Mouse (Mus musculus): ENCODE measurements at regions not wholly inside any gene's neighbourhood (a gene's known extent, or its start where the extent isn't known, plus 50 kb on each side); places are given as distances from the start of the nearest gene placed in this dataset.

DNA sequence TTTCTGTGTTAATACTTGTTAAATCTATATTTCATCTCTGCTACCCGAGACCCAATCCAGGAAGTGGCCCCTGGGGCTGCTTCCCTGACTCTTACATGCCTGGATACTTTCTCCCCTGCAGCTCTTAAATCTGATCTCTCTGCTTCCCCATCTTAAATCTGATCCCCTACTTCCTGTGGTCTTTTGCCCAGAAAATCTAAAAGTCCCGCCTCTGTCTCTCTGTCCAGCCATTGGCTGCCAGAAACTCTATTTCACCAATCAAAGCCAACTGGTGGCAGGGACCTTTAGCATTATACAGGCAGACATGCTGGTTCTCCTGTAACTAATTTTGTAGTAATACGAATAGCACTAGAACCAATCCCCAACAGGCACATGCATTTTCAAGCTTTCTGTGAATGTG, 59.0 kb upstream of the Ccdc91 start:
- intact Hi-C loops (cut with DNase I; ENCODE audit: low total_unique reads): no loop called here

DNA sequence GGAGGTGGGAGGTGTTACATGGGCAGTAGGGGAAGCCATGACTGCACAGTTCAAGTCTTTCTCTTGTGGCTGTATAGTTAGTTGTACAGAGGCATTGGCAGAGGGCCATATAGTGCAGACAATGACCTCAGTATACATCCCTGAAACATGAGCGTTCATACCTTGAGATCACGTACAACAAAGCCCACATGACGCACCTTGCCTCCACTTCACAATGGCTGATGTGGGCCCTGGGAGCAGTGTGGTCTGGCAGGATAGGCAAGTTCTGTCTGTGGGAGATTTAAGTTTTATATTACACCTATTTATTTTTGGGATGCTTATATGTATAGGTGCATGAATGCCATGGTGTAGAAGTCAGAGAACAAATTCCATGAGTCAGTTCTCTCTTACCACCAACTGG, 61.9 kb upstream of the Ccdc91 start:
- DNase-seq: no peak
- intact Hi-C loops (cut with DNase I; ENCODE audit: low total_unique reads): no loop called here

More for the DNA sequence above, 59.0 kb upstream of the Ccdc91 start:
- no peak for DNase-seq

DNA sequence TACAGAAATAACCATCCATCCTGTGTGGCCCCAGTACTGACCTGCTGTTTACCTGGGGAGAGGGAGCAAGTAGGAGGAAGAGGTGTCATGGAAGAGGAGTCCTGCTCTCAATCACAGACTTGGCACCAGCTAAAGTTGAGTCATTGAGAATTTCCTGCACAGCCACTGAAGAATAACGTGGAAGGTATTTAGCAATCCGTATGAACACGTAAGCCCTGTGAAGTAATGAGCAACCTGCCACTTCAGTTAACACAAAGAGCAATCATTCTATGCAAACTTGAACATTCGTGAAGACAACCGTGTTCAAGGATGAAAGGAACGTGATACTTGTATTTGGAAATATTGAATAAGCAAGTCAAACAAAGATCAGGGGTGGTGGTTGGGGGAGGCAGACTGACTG, 77.6 kb upstream of the Ccdc91 start:
- intact Hi-C loops (cut with DNase I; ENCODE audit: low total_unique reads): no loop called here
- no peak for DNase-seq

DNA sequence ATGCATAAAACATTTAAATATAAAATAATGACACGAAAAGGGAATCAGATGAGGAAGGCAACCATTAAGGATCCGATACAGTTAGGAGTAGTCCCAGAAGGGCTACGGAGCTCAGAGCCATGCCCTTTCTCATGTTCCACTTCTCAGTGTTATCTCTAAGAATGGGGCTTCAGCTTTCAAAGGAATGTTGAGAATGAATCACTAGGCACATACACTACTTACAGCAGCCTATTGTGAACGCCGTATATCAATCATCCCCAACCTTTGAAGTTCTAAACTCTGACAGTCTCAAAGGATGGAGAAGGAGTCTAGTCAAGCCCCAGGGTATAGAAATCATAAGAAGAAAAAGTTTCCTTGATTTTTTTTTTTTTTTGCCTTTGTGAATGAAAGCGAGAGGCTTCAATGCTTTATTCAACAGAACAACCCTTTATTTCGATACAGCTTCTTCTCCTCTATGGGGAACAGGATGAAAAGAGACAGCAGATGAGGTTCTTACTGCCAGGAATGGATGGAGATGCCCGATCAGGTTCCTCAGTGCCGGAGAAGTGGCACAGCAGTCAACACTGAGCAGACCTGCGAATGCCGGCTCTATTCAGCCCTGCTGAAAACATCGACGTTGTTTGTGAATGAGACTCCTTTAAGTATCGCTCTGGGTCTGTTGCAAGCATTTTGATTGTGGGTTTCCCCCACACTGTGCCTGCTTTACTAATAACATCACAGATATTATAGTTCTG, 84.0 kb upstream of the Ccdc91 start:
- intact Hi-C loops (cut with DNase I; ENCODE audit: low total_unique reads): no loop called here
- DNase-seq: no peak

DNA sequence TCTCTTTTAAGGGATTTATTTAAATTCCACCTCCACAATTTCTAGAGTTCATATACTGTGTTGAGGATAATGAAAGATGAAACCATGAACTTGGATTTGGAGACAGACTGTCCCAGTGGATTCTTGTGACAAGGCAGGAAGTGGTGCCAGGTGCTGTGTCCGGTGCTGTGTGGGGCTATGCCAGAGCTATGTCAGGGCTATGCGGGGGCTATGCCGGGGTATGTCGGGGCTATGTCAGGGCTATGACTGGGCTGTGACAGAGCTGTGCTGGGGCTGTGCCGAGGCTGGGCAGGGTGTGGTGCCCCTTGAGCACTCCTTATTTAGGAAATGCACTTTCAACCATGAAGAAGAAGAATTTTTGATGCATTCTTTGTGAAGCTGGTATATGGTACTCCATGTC, 85.1 kb upstream of the Ccdc91 start:
- intact Hi-C loops (cut with DNase I; ENCODE audit: low total_unique reads): no loop called here
- no peak for DNase-seq

DNA sequence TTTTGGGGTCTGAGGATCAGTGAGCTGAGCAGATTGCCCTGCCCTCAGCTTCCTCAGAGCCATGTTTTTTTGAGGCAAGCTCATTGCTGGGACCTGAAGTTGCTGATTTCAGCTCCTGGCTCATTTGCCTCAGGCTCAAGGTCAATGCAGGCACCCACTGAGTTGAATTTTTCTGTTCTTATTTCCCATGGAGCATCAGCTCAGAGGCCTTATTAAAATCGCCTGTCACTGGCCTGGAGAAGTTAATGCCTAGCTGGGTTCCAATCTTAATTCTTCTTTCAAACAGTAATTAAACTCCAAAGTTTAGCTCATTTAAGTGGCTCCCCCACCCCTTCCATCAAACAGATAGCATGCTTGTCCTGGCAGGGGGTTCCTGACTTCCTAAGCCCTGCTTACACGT, 86.9 kb upstream of the Ccdc91 start:
- DNase-seq: no peak
- intact Hi-C loops (cut with DNase I; ENCODE audit: low total_unique reads): no loop called here

DNA sequence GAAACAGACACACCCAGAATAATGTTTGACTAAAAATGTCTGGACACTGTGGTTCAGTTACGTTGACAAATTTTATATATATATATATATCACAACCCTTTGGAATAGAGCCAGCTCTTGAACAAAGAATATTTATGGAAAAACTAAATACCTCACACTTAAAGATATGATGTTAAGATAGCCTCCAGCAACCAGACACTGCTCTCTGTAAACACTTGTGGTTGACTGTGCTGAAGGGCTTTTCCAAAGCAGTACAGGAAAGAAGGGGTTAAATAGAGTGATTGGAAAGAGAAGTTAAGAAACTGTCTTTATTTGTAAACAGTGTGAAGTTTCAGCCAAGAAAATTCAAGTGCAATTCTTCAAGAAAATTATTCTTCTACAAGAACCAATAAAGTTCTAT, 90.0 kb upstream of the Ccdc91 start:
- no peak for DNase-seq
- intact Hi-C loops (cut with DNase I; ENCODE audit: low total_unique reads): no loop called here

DNA sequence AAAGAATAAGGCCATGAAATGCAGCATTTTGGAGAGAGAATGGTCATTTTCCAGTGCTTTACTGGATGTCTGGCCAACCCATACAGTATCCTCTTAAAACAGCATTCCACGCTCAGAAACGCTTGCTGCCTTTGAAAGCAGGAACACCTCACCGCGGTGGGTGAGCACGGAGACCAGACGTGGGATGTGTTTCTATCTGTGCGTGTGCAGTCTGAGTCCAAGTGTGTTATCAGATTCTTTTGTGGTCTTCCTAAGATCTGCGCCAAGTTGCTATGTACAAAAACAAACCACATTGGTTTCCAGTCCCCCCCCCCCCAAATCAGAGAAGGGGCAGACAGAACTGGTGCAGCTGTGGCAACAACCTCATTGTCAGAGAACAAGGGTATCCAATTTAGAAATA, 95.1 kb upstream of the Ccdc91 start:
- intact Hi-C loops (cut with DNase I; ENCODE audit: low total_unique reads): no loop called here
- DNase-seq: no peak

DNA sequence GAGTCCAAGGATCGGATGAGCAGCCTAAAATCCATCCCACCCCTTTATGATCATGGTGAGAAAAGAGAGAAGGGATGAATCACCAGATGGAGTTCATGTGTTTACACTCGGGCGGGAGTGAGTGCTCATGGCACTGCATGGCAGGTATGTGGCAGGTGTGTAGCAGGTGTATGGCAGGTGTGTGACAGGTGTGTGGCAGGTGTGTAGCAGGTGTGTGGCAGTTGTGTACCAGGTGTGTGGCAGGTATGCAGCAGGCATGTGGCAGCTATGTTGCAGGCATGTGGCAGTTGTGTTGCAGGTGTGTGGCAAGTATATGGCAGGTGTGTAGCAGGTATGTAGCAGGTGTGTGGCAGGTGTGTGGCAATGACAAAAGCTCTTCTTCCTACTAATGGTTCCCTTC, 97.9 kb upstream of the Ccdc91 start:
- no peak for DNase-seq
- intact Hi-C loops (cut with DNase I; ENCODE audit: low total_unique reads): no loop called here

DNA sequence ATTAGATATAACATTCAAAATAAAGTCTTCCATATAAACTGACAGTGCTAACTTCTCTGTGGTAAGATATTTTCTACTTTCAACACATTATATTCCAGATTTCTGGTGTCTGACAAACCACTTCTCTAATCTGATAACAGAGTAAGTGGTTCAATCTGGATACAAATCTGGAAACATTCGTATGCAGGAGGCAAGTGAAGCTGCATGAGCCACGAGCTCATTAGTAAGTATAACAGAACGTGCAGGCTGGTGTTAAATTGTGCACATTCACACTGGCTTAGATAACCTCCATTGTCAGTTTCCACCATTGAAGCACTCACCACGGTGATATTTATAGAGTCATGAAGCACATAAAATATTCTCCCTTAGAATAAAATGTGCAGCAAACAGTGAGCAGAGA, 103.9 kb upstream of the Ccdc91 start:
- intact Hi-C loops (cut with DNase I; ENCODE audit: low total_unique reads): no loop called here
- no peak for DNase-seq

DNA sequence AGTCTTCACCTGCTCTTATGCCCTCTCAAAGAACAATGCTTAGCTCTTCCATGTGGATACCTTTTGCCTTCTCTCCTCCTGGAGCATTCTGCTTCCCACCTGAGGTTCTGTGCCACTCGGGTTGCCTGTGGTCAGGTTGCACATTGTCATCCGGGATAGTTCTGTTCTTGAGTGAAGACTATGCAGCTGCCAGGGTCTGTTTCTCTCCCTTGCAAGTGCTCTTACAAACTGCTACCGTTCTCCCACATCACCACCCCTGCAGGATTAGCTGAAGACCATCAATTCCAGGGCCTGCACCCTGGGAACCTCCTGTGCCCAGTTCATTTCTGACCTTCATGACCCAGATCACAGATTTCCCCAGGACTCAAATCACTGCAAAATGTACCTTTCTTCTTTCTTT, 104.3 kb upstream of the Ccdc91 start:
- no peak for DNase-seq
- intact Hi-C loops (cut with DNase I; ENCODE audit: low total_unique reads): no loop called here

DNA sequence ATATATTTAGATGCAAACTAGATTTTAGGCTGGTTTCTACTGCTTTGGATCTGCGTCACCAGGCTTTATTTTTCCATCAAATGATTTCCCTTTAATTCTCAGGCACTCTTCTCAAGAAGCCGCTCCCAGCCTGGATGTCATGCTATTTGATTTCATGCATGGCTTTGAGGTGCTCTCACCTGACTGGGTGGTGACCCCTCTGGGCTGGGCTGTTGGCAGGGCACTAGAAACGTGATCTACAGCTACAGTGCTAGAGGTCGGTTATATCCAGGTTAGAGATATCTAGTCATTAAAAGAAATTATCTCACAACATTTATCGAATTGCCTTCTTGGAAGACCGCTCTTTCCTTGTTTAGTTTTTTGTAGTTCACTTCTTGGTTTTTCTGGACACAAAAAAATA, 98.9 kb upstream of the Pthlh start:
- intact Hi-C loops (cut with DNase I; ENCODE audit: low total_unique reads): no loop called here
- DNase-seq: no peak

DNA sequence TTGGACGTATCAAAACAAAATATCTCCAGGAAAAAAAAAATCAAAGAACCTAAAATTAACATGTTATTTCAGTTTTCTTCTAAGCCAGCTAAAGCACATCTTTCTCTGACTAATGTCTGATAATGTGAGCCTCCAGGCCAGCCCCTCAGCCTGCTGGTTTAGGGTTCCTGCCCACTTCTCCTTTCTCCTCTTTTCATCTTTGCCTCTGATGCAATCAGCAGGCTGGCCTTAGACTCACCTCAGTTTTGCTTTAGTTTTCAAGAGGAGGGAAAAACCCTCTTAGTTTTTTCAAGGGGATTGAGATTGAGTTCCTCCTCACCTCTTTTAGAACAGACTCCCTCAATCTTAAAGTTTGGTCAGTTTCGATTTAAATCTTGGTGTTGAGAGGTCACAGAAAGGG, 93.0 kb upstream of the Pthlh start:
- intact Hi-C loops (cut with DNase I; ENCODE audit: low total_unique reads): no loop called here
- no peak for DNase-seq

DNA sequence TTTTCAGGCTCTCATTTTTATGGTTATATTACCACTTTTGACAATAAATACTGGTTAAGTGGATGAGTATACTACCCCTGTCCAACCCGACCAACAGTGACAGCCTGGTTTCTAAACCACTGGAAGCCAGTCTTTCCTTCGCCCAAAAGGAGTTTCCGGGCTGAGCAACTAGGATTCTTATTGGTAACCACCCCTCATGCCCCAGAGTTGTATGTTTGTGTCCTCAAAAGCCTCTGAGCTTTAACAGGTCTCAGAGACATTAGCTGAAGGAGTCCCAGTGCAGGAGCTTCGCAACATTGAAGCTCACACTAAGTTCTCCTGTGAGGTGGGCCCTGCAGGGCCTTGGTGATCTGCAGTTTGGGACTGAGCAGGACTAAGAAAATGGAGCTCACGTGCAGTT, 92.6 kb upstream of the Pthlh start:
- DNase-seq: no peak
- intact Hi-C loops (cut with DNase I; ENCODE audit: low total_unique reads): no loop called here

DNA sequence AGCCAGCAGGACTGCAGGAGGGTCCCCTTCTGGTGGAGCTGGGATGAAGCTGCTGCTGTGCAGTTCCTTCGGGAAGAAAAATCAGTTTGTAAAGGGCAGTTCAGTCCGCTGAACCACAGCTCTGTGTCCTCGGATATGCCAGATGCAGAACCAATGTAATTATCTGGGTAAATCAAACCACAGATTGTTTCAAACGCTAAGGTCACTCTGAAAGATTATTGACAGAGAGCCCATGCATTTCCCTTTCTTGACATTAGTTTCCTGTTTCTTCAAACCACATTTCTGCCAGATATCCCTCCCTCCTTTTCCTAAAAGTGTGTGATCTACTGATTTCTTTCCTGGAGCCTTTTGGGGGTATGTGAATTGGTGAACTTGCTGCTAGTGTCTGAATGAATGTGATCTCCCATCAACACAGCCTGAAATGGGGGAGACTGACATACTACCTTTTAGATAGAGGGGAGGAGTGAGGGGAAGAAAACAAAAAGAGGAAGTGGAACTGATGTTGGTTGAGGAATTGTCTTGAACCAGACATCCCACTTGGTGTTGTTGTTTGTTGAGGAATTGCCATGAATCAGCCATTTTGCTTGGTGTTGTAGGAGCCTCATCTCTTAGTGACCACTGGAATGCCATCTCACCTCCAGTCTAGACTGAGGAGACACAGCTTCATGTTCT, 85.7 kb upstream of the Pthlh start:
- intact Hi-C loops (cut with DNase I; ENCODE audit: low total_unique reads): no loop called here

DNA sequence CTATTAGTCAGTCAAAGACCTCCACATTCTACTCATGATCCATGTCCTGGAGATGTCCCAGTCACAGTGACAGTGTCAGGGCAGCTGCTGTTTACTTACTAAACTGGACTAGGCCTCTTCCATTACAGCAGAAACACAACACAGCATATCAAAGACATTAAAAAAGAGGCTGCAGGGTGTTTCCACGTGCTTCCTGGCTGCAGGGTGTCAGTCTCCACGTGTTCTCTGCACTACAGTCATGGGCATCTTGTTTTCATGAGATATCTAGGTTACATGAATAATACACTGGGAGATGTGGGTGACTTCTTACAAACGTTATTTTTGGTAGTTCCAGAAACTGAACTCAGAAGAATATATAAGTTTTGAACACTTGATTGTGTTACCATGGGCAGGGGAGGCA, 84.6 kb upstream of the Pthlh start:
- DNase-seq: no peak
- intact Hi-C loops (cut with DNase I; ENCODE audit: low total_unique reads): no loop called here

More for the DNA sequence above, 85.7 kb upstream of the Pthlh start:
- no peak for DNase-seq

DNA sequence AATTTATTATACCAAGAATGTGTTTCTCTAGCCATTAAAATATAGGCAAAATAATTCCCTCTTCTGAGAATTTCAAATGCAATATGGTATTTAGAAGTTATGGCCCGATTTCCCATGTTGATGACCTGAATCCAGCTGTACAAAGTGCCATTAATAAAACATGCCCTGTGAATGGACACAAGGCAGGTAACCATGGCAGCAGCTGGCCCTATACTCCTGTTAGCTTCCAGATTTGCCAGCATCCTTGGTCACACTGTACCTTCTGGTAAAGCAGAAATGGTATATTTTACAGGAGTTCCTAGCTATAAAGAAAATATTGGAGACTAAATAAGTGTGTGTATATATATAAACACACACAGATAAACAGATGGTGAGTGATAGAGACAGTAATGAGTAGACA, 77.1 kb upstream of the Pthlh start:
- no peak for DNase-seq
- intact Hi-C loops (cut with DNase I; ENCODE audit: low total_unique reads): no loop called here

DNA sequence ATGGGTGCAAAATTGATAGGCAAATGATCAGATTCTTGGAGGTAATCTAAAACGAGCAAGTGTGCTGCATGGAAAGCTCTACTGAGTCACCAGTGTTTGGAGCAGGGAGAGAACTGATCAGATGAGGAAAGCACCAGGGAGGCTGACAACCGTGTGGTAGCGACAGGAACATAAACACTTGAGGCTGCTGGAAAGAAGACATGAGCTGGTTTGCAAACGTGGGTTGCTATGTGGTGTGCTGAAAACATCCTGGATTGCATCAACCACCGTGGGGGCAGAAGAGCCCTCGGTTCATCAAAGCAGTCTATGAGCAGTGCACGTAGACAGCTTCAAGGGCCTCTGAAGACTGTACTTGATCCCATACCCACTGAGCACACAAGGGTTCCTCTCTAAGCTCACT, 69.0 kb upstream of the Pthlh start:
- no peak for DNase-seq
- intact Hi-C loops (cut with DNase I; ENCODE audit: low total_unique reads): no loop called here

DNA sequence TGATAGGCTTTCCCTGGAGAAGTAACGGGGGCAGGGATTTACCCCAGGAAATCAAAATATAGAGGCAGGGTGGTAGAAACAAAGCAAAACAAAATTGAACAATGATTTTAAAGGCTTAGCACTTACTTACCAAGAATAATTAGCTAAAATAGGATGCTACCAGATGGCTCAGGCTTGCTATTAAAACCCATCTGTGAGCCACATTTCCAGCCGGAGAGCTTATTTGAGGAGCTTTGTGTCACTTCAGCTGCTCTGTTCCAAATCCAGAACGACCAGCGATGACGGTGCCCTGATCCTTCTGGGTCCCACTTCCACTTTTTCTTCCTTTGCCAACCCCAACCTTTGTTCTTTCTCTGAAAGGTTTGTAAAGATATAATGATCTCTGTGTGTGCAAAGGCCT, 65.2 kb upstream of the Pthlh start:
- intact Hi-C loops (cut with DNase I; ENCODE audit: low total_unique reads): no loop called here
- DNase-seq: no peak

DNA sequence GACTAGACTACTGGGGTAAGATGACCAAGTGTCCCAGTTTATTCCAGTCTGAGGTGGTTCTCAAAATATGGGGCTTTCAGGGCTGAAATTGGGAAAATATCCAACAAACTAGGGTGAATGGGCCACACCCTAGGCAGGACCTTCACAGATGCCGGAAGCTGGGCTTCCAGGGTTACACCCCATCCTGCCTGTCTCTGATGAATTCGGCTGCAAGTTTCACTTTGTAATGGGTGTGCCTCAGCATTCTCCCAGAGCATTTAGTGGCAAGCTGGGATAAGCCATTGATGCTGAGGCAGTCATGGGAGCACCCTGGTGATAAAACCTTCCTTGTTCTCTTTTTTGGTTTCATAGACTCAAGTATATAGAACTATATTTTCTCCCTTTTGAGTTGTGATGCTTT, 60.4 kb upstream of the Pthlh start:
- DNase-seq: no peak
- intact Hi-C loops (cut with DNase I; ENCODE audit: low total_unique reads): no loop called here

DNA sequence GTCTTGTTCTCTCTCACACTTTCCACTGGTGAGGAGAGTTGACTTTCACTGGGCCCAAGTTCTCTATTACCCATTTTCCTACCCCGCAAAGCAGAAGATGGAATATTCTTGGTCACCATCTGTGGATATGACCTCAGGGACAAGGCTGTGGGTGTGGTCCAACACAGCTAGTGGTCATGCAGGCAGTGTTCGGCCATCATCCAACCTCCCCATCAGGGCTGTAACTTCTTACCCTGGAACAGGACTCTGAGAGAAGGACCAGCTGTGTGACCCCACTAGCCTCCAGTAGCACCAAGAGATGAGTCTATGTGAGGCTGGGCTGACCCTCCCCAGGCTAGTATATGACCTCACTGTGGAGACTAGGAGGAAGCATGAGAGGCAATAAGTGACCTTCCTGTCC, 54.1 kb upstream of the Pthlh start:
- DNase-seq: peak; percentile 61
- intact Hi-C loops (cut with DNase I; ENCODE audit: low total_unique reads): no loop called here
